In the genomic region with DNA sequence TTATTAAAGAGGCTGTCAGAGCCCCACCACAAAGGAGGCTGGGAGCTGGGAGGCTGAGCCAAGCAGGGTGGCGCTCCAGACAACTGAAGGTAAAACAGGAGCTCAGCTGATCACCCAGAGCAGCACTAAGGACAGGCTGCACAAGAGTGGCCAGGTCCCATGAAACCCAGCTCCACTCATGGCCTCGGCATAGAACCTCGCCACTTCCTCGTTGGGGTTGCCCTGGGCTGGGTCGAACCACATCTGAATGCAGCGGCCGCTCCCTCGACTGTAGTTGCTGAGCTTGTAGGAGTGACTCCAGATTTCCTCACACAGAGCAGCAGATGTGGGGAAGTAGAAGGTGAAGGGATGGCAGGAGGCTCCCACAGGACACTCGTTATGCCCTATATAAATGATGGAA, we compare ENCODE assay signal across 25 mouse cellular contexts. TPM values are rescaled to one million over a fixed set of nuclear protein-coding genes. Genes with fewer than 3 reads are reported as not detected.
A peak's percentile ranks its signal among the peaks of the same experiment; 100 is the strongest.
DNase-seq lines count a peak whose midpoint lies in the region; ATAC-seq and TF ChIP-seq lines count a peak whose summit lies in the region.
"Had no signal": no experiment of that assay in that cellular context is flagged by ENCODE, and none has a peak within 500 bp of the region (broad histone marks: within the 10 kb centered on the region; RNA-seq: fewer than 3 reads in every experiment).

No protein-coding gene starts in this region.

- ATAC-seq in granulocyte monocyte progenitor cell, adult 5-6 weeks (replicated peaks; ENCODE audit: poor library complexity, severe bottlenecking): peak; percentile 60
- peak; percentile 39; the same call in 1 of the 2 replicates for ATAC-seq in megakaryocyte progenitor cell, adult 5-6 weeks (replicated peaks; ENCODE audit: poor library complexity)
- no peak for ATAC-seq in liver, embryonic 12.5 days
- ATAC-seq: forebrain, postnatal 0 days; inflammation-experienced regulatory T-cells, adult 6 months had no signal

- no peak overlapping the region for H3K27ac ChIP-seq in layer of hippocampus, adult 2 months
- no peak overlapping the region for H3K27ac ChIP-seq in liver, embryonic 12.5 days
- H3K27ac ChIP-seq: embryonic facial prominence, embryonic 15.5 days; hindbrain, embryonic 13.5 days; liver, embryonic 15.5 days had no signal

- H3K9ac ChIP-seq in liver, embryonic 12.5 days: no peak overlapping the region
- H3K9ac ChIP-seq: embryonic facial prominence, embryonic 15.5 days; forebrain, postnatal 0 days; hindbrain, embryonic 13.5 days; liver, embryonic 15.5 days had no signal

- no peak overlapping the region for H3K4me3 ChIP-seq in layer of hippocampus, adult 2 months
- no peak overlapping the region for H3K4me3 ChIP-seq in liver, embryonic 12.5 days
- H3K4me3 ChIP-seq: embryonic facial prominence, embryonic 15.5 days; hindbrain, embryonic 13.5 days; liver, embryonic 15.5 days; megakaryocyte, embryonic 14.5 days had no signal

- 60% methylated on average over 9 of the region's 9 CpGs for WGBS in liver, embryonic 12.5 days (ENCODE audit: insufficient replicate concordance)

- H3K9me3 ChIP-seq in liver, embryonic 12.5 days (replicated peaks): no peaks in the 10 kb centered on the region
- H3K9me3 ChIP-seq: embryonic facial prominence, embryonic 15.5 days; hindbrain, embryonic 13.5 days; liver, embryonic 15.5 days; megakaryocyte, embryonic 14.5 days had no signal

- no peaks in the 10 kb centered on the region for H3K36me3 ChIP-seq in liver, embryonic 12.5 days
- H3K36me3 ChIP-seq: embryonic facial prominence, embryonic 15.5 days; hindbrain, embryonic 13.5 days; liver, embryonic 15.5 days had no signal

- H3K4me1 ChIP-seq in liver, embryonic 12.5 days: no peaks in the 10 kb centered on the region
- H3K4me1 ChIP-seq: embryonic facial prominence, embryonic 15.5 days; hindbrain, embryonic 13.5 days; liver, embryonic 15.5 days had no signal

- H3K27me3 ChIP-seq in liver, embryonic 12.5 days (replicated peaks): peaks cover 4% of the 10 kb centered on the region; the same call in 1 of the 2 replicates
- H3K27me3 ChIP-seq: embryonic facial prominence, embryonic 15.5 days; hindbrain, embryonic 13.5 days; liver, embryonic 15.5 days had no signal

- TF ChIP-seq CTCF in layer of hippocampus, adult 2 months (conservative IDR thresholded peaks at IDR 0.05): no peak

- DNase-seq in layer of hippocampus, adult 11-12 months (ENCODE audit: low spot score): peak; percentile 28
- no peak for DNase-seq in layer of hippocampus, adult 2 months (ENCODE audit: low spot score in 2 of 2)
- peak; percentile 55 for DNase-seq in 416B (ENCODE audit: low read depth)
- DNase-seq in right cerebral cortex, postnatal 4 days: no peak
- DNase-seq in adrenal gland, postnatal 14 days: no peak
- DNase-seq: cerebellum, postnatal 14 days; forebrain, postnatal 0 days; heart, postnatal 10 days; kidney, adult 8-10 months; kidney, postnatal 36 days; midbrain, embryonic 14.5 days; retina, postnatal 1 day; thymus, adult 2 months had no signal

- no peak overlapping the region for H3K4me2 ChIP-seq in liver, embryonic 12.5 days
- H3K4me2 ChIP-seq: embryonic facial prominence, embryonic 15.5 days; heart, embryonic 11.5 days; hindbrain, embryonic 13.5 days; liver, embryonic 15.5 days had no signal

RNA-seq across cellular contexts. Expression of a gene that starts 1.4 kb away (rescaled TPM):
- under 1 TPM in 1 of 2 experiments, not detected in 1; 0.36 TPM for total RNA-seq in layer of hippocampus, adult 2 months (2021)
- total RNA-seq in granulocyte monocyte progenitor cell, adult 5-6 weeks (2014; fragmentation: Nextera tagmentation): not detected in 2 replicates
- total RNA-seq in granulocyte monocyte progenitor cell, adult 5-6 weeks (2017): not detected in 2 replicates
- total RNA-seq in megakaryocyte progenitor cell, adult 5-6 weeks (2015): not detected in 2 replicates
- not detected in 2 replicates for total RNA-seq in megakaryocyte progenitor cell, adult 5-6 weeks (2017)
- polyA plus RNA-seq in liver, embryonic 12.5 days (2016; fragmentation: Nextera tagmentation; extraction: Ambion mirVana): 3.0 and 3.2 TPM in 2 replicates
- total RNA-seq in adrenal gland, postnatal 14 days (2021): 2.9 and 3.9 TPM in 2 replicates
- polyA plus RNA-seq: heart, embryonic 11.5 days; inflammation-experienced regulatory T-cells, adult 6 months had no signal

RNA-seq across cellular contexts. Expression of a gene that starts 5.2 kb away (rescaled TPM):
- 10 to 100 TPM; 24.5 to 29.3 TPM for total RNA-seq in layer of hippocampus, adult 2 months (2021)
- 111 and 144 TPM in 2 replicates for total RNA-seq in granulocyte monocyte progenitor cell, adult 5-6 weeks (2014; fragmentation: Nextera tagmentation)
- 80.1 and 145 TPM in 2 replicates for total RNA-seq in granulocyte monocyte progenitor cell, adult 5-6 weeks (2017)
- total RNA-seq in megakaryocyte progenitor cell, adult 5-6 weeks (2015): 56.2 and 70.6 TPM in 2 replicates
- total RNA-seq in megakaryocyte progenitor cell, adult 5-6 weeks (2017): 98.6 and 132 TPM in 2 replicates
- 72.0 and 82.2 TPM in 2 replicates for polyA plus RNA-seq in liver, embryonic 12.5 days (2016; fragmentation: Nextera tagmentation; extraction: Ambion mirVana)
- total RNA-seq in adrenal gland, postnatal 14 days (2021): 24.0 and 27.0 TPM in 2 replicates

RNA-seq across cellular contexts. Expression of a gene that starts 12.2 kb away (rescaled TPM):
- total RNA-seq in layer of hippocampus, adult 2 months (2021): 1 to 10 TPM in 1 of 2 experiments, not detected in 1; 1.2 TPM
- total RNA-seq in granulocyte monocyte progenitor cell, adult 5-6 weeks (2014; fragmentation: Nextera tagmentation): not detected in 2 replicates
- total RNA-seq in granulocyte monocyte progenitor cell, adult 5-6 weeks (2017): not detected in 2 replicates
- total RNA-seq in megakaryocyte progenitor cell, adult 5-6 weeks (2015): 0.74 and 1.9 TPM in 2 replicates
- total RNA-seq in megakaryocyte progenitor cell, adult 5-6 weeks (2017): 0.37 TPM in 1 of 2 replicates, not detected in the other
- 0.50 and 0.70 TPM in 2 replicates for polyA plus RNA-seq in liver, embryonic 12.5 days (2016; fragmentation: Nextera tagmentation; extraction: Ambion mirVana)
- total RNA-seq in adrenal gland, postnatal 14 days (2021): 2.6 and 3.0 TPM in 2 replicates
- polyA plus RNA-seq: inflammation-experienced regulatory T-cells, adult 6 months had no signal

RNA-seq across cellular contexts. Expression of a gene that starts 20.3 kb away (rescaled TPM):
- 10 to 100 TPM; 26.7 to 28.4 TPM for total RNA-seq in layer of hippocampus, adult 2 months (2021)
- total RNA-seq in granulocyte monocyte progenitor cell, adult 5-6 weeks (2014; fragmentation: Nextera tagmentation): 2.0 and 6.5 TPM in 2 replicates
- 7.5 and 11.7 TPM in 2 replicates for total RNA-seq in granulocyte monocyte progenitor cell, adult 5-6 weeks (2017)
- total RNA-seq in megakaryocyte progenitor cell, adult 5-6 weeks (2015): 1.2 and 4.0 TPM in 2 replicates
- total RNA-seq in megakaryocyte progenitor cell, adult 5-6 weeks (2017): 1.6 and 4.6 TPM in 2 replicates
- 6.9 and 7.4 TPM in 2 replicates for polyA plus RNA-seq in liver, embryonic 12.5 days (2016; fragmentation: Nextera tagmentation; extraction: Ambion mirVana)
- total RNA-seq in adrenal gland, postnatal 14 days (2021): 87.3 and 87.4 TPM in 2 replicates

RNA-seq across cellular contexts. Expression of a gene that starts 40.2 kb away (rescaled TPM):
- not detected for total RNA-seq in layer of hippocampus, adult 2 months (2021)
- total RNA-seq in granulocyte monocyte progenitor cell, adult 5-6 weeks (2014; fragmentation: Nextera tagmentation): not detected in 2 replicates
- total RNA-seq in granulocyte monocyte progenitor cell, adult 5-6 weeks (2017): not detected in 2 replicates
- not detected in 2 replicates for total RNA-seq in megakaryocyte progenitor cell, adult 5-6 weeks (2015)
- total RNA-seq in megakaryocyte progenitor cell, adult 5-6 weeks (2017): not detected in 2 replicates
- polyA plus RNA-seq in liver, embryonic 12.5 days (2016; fragmentation: Nextera tagmentation; extraction: Ambion mirVana): 0.07 and 0.08 TPM in 2 replicates
- total RNA-seq in adrenal gland, postnatal 14 days (2021): 25.7 and 30.6 TPM in 2 replicates
- total RNA-seq: forebrain, postnatal 0 days; gastrocnemius, adult 18-20 months; layer of hippocampus, postnatal 25 days; left cerebral cortex, postnatal 25 days had no signal
- polyA plus RNA-seq: forebrain, postnatal 0 days; heart, embryonic 11.5 days; inflammation-experienced regulatory T-cells, adult 6 months; liver, embryonic 15.5 days; thymus, adult 2 months had no signal

Comparison
In these comparisons a context has a peak if more than half of its experiments do, and no peak if none do; other contexts are left out.
1. DNase-seq: peak in layer of hippocampus, adult 11-12 months (single experiment) and 416B (single experiment); none in layer of hippocampus, adult 2 months (0 of 2), right cerebral cortex, postnatal 4 days (single experiment) and adrenal gland, postnatal 14 days (single experiment).